Comparison of ENCODE assay signal across 9 mouse cellular contexts in genomic region chr1:175692997-175693361, GRCm38 (mm10). TPM values are rescaled to one million over a fixed set of nuclear protein-coding genes. Genes with fewer than 3 reads are reported as not detected.
DNase-seq lines count a peak whose midpoint lies in the region; ATAC-seq and TF ChIP-seq lines count a peak whose summit lies in the region.
"Had no signal": no experiment of that assay in that cellular context is flagged by ENCODE, and none has a peak within 500 bp of the region (broad histone marks: within the 10 kb centered on the region; RNA-seq: fewer than 3 reads in every experiment).

No protein-coding gene starts in this region.

- DNase-seq in layer of hippocampus, adult 2 months (ENCODE audit: low spot score in 2 of 2), result no peak
- DNase-seq in layer of hippocampus, postnatal 10 days (ENCODE audit: low spot score in 2 of 2), result no peak
- DNase-seq in layer of hippocampus, postnatal 36 days, result no peak
- DNase-seq in embryo, embryonic 11 days, result no peak
- DNase-seq in adrenal gland, adult 18-20 months (ENCODE audit: low spot score in 2 of 2), result no peak

- peaks cover 3% of the 10 kb centered on the region; the same call in 1 of the 2 replicates for H3K36me3 ChIP-seq in embryonic facial prominence, embryonic 13.5 days
- peaks cover 3% of the 10 kb centered on the region for H3K36me3 ChIP-seq in intestine, postnatal 0 days (ENCODE audit: control insufficient read depth, insufficient read depth)
- H3K36me3 ChIP-seq in neural tube, embryonic 12.5 days, result peaks cover 2% of the 10 kb centered on the region

- TF ChIP-seq CTCF in layer of hippocampus, adult 2 months (conservative IDR thresholded peaks at IDR 0.05), result no peak
- no peak for TF ChIP-seq CTCF in intestine, postnatal 0 days (IDR thresholded peaks at IDR 0.05; ENCODE audit: low read depth)

- H3K9me3 ChIP-seq in embryonic facial prominence, embryonic 13.5 days, result no peaks in the 10 kb centered on the region
- no peaks in the 10 kb centered on the region for H3K9me3 ChIP-seq in intestine, postnatal 0 days (ENCODE audit: control insufficient read depth)
- H3K9me3 ChIP-seq in neural tube, embryonic 12.5 days, result no peaks in the 10 kb centered on the region

- 2% methylated on average over 17 of the region's 17 CpGs for WGBS in embryonic facial prominence, embryonic 13.5 days
- 1% methylated on average over 17 of the region's 17 CpGs for WGBS in intestine, postnatal 0 days
- WGBS in neural tube, embryonic 12.5 days, result 1% methylated on average over 17 of the region's 17 CpGs

- H3K27me3 ChIP-seq in embryonic facial prominence, embryonic 13.5 days, result no peaks in the 10 kb centered on the region
- H3K27me3 ChIP-seq in intestine, postnatal 0 days (replicated peaks; ENCODE audit: control insufficient read depth, insufficient read depth, low read length), result no peaks in the 10 kb centered on the region
- no peaks in the 10 kb centered on the region for H3K27me3 ChIP-seq in neural tube, embryonic 12.5 days (replicated peaks)

- H3K27ac ChIP-seq in layer of hippocampus, adult 2 months, result no peak overlapping the region
- no peak overlapping the region for H3K27ac ChIP-seq in embryonic facial prominence, embryonic 13.5 days
- H3K27ac ChIP-seq in intestine, postnatal 0 days (ENCODE audit: low read depth, low read length), result no peak overlapping the region; the same call in 1 of the 2 replicates
- H3K27ac ChIP-seq in neural tube, embryonic 12.5 days, result no peak overlapping the region

- peak; percentile 43; the same call in 1 of the 2 replicates for ATAC-seq in embryonic facial prominence, embryonic 13.5 days (ENCODE audit: insufficient number of reproducible peaks, insufficient read depth, low FRiP score, low TSS enrichment, low read depth)
- no peak for ATAC-seq in intestine, postnatal 0 days
- peak; percentile 78 for ATAC-seq in neural tube, embryonic 12.5 days (ENCODE audit: low FRiP score, low read depth)

- peak overlapping the region; percentile 88 for H3K4me2 ChIP-seq in embryonic facial prominence, embryonic 13.5 days
- H3K4me2 ChIP-seq in intestine, postnatal 0 days (replicated peaks; ENCODE audit: low read depth), result peak overlapping the region; percentile 84
- H3K4me2 ChIP-seq in neural tube, embryonic 12.5 days (replicated peaks), result peak overlapping the region; percentile 71

- H3K9ac ChIP-seq in embryonic facial prominence, embryonic 13.5 days, result peak overlapping the region; percentile 62
- H3K9ac ChIP-seq in intestine, postnatal 0 days (ENCODE audit: low read depth, low read length), result peak overlapping the region; percentile 37; the same call in 1 of the 2 replicates
- H3K9ac ChIP-seq in neural tube, embryonic 12.5 days, result 0 out of 2 replicates have a peak overlapping the region, but pooled peaks have one; percentile 18

- H3K4me1 ChIP-seq in embryonic facial prominence, embryonic 13.5 days, result peaks cover 20% of the 10 kb centered on the region
- H3K4me1 ChIP-seq in intestine, postnatal 0 days (replicated peaks; ENCODE audit: control insufficient read depth, insufficient read depth, low read length), result no peaks in the 10 kb centered on the region
- peaks cover 18% of the 10 kb centered on the region for H3K4me1 ChIP-seq in neural tube, embryonic 12.5 days

- peak overlapping the region; percentile 66 for H3K4me3 ChIP-seq in layer of hippocampus, adult 2 months
- peak overlapping the region; percentile 75 for H3K4me3 ChIP-seq in embryonic facial prominence, embryonic 13.5 days
- peak overlapping the region; percentile 79 for H3K4me3 ChIP-seq in intestine, postnatal 0 days (ENCODE audit: low read depth, low read length)
- H3K4me3 ChIP-seq in neural tube, embryonic 12.5 days, result peak overlapping the region; percentile 71

RNA-seq across cellular contexts. Expression of gene Chml, which starts 0.3 kb away (rescaled TPM):
- total RNA-seq in layer of hippocampus, adult 2 months (2021), result 1 to 10 TPM; 4.3 TPM
- total RNA-seq in layer of hippocampus, postnatal 10 days (2021), result 10 to 100 TPM; 10.1 to 12.6 TPM
- 1.8 and 1.9 TPM in 2 replicates for polyA plus RNA-seq in embryonic facial prominence, embryonic 13.5 days (2015; fragmentation: Nextera tagmentation; extraction: Ambion mirVana)
- 1.6 TPM in 2 replicates for polyA plus RNA-seq in intestine, postnatal 0 days (2015; fragmentation: Nextera tagmentation; extraction: Ambion mirVana)
- polyA plus RNA-seq in neural tube, embryonic 12.5 days (2016; fragmentation: Nextera tagmentation; extraction: Ambion mirVana), result 4.5 and 5.4 TPM in 2 replicates
- 1 to 10 TPM; 3.0 to 5.1 TPM for total RNA-seq in layer of hippocampus, postnatal 36 days (2021)
- total RNA-seq in adrenal gland, adult 18-20 months (2021), result 1 to 10 TPM; 7.5 to 8.4 TPM

RNA-seq across cellular contexts. Expression of gene Opn3, which starts 0.4 kb away (rescaled TPM):
- total RNA-seq in layer of hippocampus, adult 2 months (2021), result 1 to 10 TPM; 1.0 to 1.7 TPM
- 1 to 10 TPM; 5.7 to 6.4 TPM for total RNA-seq in layer of hippocampus, postnatal 10 days (2021)
- polyA plus RNA-seq in embryonic facial prominence, embryonic 13.5 days (2015; fragmentation: Nextera tagmentation; extraction: Ambion mirVana), result 6.0 and 6.2 TPM in 2 replicates
- polyA plus RNA-seq in intestine, postnatal 0 days (2015; fragmentation: Nextera tagmentation; extraction: Ambion mirVana), result 4.1 and 4.5 TPM in 2 replicates
- polyA plus RNA-seq in neural tube, embryonic 12.5 days (2016; fragmentation: Nextera tagmentation; extraction: Ambion mirVana), result 7.7 and 8.0 TPM in 2 replicates
- total RNA-seq in layer of hippocampus, postnatal 36 days (2021), result 1 to 10 TPM; 1.0 to 1.2 TPM
- 10 to 100 TPM; 10.1 to 11.3 TPM for total RNA-seq in adrenal gland, adult 18-20 months (2021)

RNA-seq across cellular contexts. Expression of gene Wdr64, which starts 5.4 kb away (rescaled TPM):
- total RNA-seq in layer of hippocampus, adult 2 months (2021), result not detected
- total RNA-seq in layer of hippocampus, postnatal 10 days (2021), result not detected
- polyA plus RNA-seq in embryonic facial prominence, embryonic 13.5 days (2015; fragmentation: Nextera tagmentation; extraction: Ambion mirVana), result not detected in 2 replicates
- polyA plus RNA-seq in intestine, postnatal 0 days (2015; fragmentation: Nextera tagmentation; extraction: Ambion mirVana), result not detected in 2 replicates
- not detected in 2 replicates for polyA plus RNA-seq in neural tube, embryonic 12.5 days (2016; fragmentation: Nextera tagmentation; extraction: Ambion mirVana)
- not detected for total RNA-seq in layer of hippocampus, postnatal 36 days (2021)
- total RNA-seq in adrenal gland, adult 18-20 months (2021), result not detected
- polyA plus RNA-seq: urinary bladder, adult 2 months had no signal
